Mouse (Mus musculus): Measurements from ENCODE around the gene Lyg2.

Lyg2 gene

GRCm38 (mm10) chr1:37916393-37916792 lies at the start of gene Lyg2:
TSS of gene Lyg2 (minus strand) at chr1:37916493.
- no peak for DNase-seq

GRCm38 (mm10) chr1:37965571-37965970 lies 49.3 kb upstream of the Lyg2 start:
- no peak for DNase-seq

GRCm38 (mm10) chr1:37959486-37959885 lies 43.2 kb upstream of the Lyg2 start:
- no peak for DNase-seq

GRCm38 (mm10) chr1:37958516-37958915 lies 42.2 kb upstream of the Lyg2 start:
- DNase-seq = no peak

- no peak for DNase-seq
Measured at GRCm38 (mm10) chr1:37957659-37958058, 41.4 kb upstream of the Lyg2 start, which contains the start of gene Lyg1. TSS of gene Lyg1 (minus strand) at chr1:37957759.

- DNase-seq = peak; percentile 27
Measured at GRCm38 (mm10) chr1:37956690-37957431, 40.6 kb upstream of the Lyg2 start.

GRCm38 (mm10) chr1:37955251-37955650 lies 39.0 kb upstream of the Lyg2 start:
- DNase-seq = no peak

- DNase-seq = no peak
Measured at GRCm38 (mm10) chr1:37954786-37955185, 38.5 kb upstream of the Lyg2 start.

GRCm38 (mm10) chr1:37948906-37949305 lies 32.6 kb upstream of the Lyg2 start:
- no peak for DNase-seq

GRCm38 (mm10) chr1:37931806-37932205 lies 15.5 kb upstream of the Lyg2 start:
- DNase-seq = peak; percentile 9

GRCm38 (mm10) chr1:37925971-37926370 lies 9.7 kb upstream of the Lyg2 start:
- DNase-seq = no peak

GRCm38 (mm10) chr1:37922536-37922935 lies 6.2 kb upstream of the Lyg2 start:
- peak; percentile 5 for DNase-seq

GRCm38 (mm10) chr1:37918096-37918495 lies 1.8 kb upstream of the Lyg2 start:
- no peak for DNase-seq

- no peak for DNase-seq
Measured at GRCm38 (mm10) chr1:37917666-37918065, 1.4 kb upstream of the Lyg2 start.

GRCm38 (mm10) chr1:37912751-37913150 lies 3.5 kb downstream of the Lyg2 start:
- no peak for DNase-seq

- DNase-seq = peak; percentile 55
Measured at GRCm38 (mm10) chr1:37903178-37903577, 13.1 kb downstream of the Lyg2 start.

GRCm38 (mm10) chr1:37900288-37900687 lies 16.0 kb downstream of the Lyg2 start:
- no peak for DNase-seq

GRCm38 (mm10) chr1:37899816-37900215 lies 16.5 kb downstream of the Lyg2 start:
- DNase-seq = no peak

GRCm38 (mm10) chr1:37894606-37895005 lies 21.7 kb downstream of the Lyg2 start:
- no peak for DNase-seq

GRCm38 (mm10) chr1:37891400-37891799 lies 24.9 kb downstream of the Lyg2 start:
- DNase-seq = peak; percentile 30

GRCm38 (mm10) chr1:37890025-37890652 lies 26.2 kb downstream of the Lyg2 start, which contains the start of the genes Mitd1 and Mrpl30:
TSS of gene Mitd1 (minus strand) at chr1:37890411.
TSS of gene Mrpl30 (plus strand) at chr1:37890477.
- peak; percentile 96 for DNase-seq

- DNase-seq = no peak
Measured at GRCm38 (mm10) chr1:37889206-37889605, 27.1 kb downstream of the Lyg2 start.

GRCm38 (mm10) chr1:37884451-37884850 lies 31.8 kb downstream of the Lyg2 start:
- peak; percentile 36 for DNase-seq

GRCm38 (mm10) chr1:37883411-37883810 lies 32.9 kb downstream of the Lyg2 start:
- DNase-seq = no peak
